Mouse (Mus musculus): ENCODE results near the gene Zfp691. TPM values are rescaled to one million over a fixed set of nuclear protein-coding genes. Genes with fewer than 3 reads are reported as not detected.

The Zfp691 gene
- polyA plus RNA-seq, 1 experiment, result 10.0 TPM

GRCm38 (mm10) chr4:119183525-119183924 is 9.5 kb upstream of the Zfp691 start:
- no peak for DNase-seq
- Histone ChIP-seq H3K27me3 (ENCODE audit: control insufficient read depth, insufficient read depth, low read length) (no peaks in the 10 kb centered on the region; the same call in 1 of the 2 replicates), H3K4me3 (replicated peaks; ENCODE audit: insufficient read depth, low read depth, low read length) (no peak overlapping the region), H3K27ac (ENCODE audit: insufficient read depth, low read length) (no peak overlapping the region), H3K4me1 (ENCODE audit: control insufficient read depth, insufficient read depth, low read length) (no peaks in the 10 kb centered on the region)
- 23% methylated on average over 1 of the region's 1 CpGs for WGBS
- TF ChIP-seq CTCF (IDR thresholded peaks at IDR 0.05; ENCODE audit: borderline replicate concordance, insufficient read depth, low read depth, low read length) (no peak), POLR2A (IDR thresholded peaks at IDR 0.05; ENCODE audit: borderline replicate concordance, insufficient read depth, low read length) (no peak)

GRCm38 (mm10) chr4:119181456-119181855 is 7.5 kb upstream of the Zfp691 start:
- Histone ChIP-seq H3K27me3 (ENCODE audit: control insufficient read depth, insufficient read depth, low read length) (no peaks in the 10 kb centered on the region; the same call in 1 of the 2 replicates), H3K4me3 (replicated peaks; ENCODE audit: insufficient read depth, low read depth, low read length) (no peak overlapping the region), H3K4me1 (ENCODE audit: control insufficient read depth, insufficient read depth, low read length) (no peaks in the 10 kb centered on the region), H3K27ac (ENCODE audit: insufficient read depth, low read length) (no peak overlapping the region)
- 86% methylated on average over 9 of the region's 9 CpGs for WGBS
- no peak for DNase-seq
- TF ChIP-seq POLR2A (IDR thresholded peaks at IDR 0.05; ENCODE audit: borderline replicate concordance, insufficient read depth, low read length) (no peak), CTCF (IDR thresholded peaks at IDR 0.05; ENCODE audit: borderline replicate concordance, insufficient read depth, low read depth, low read length) (no peak)

GRCm38 (mm10) chr4:119180133-119180707 is 6.2 kb upstream of the Zfp691 start:
- Histone ChIP-seq H3K4me3 (replicated peaks; ENCODE audit: insufficient read depth, low read depth, low read length) (no peak overlapping the region), H3K27ac (ENCODE audit: insufficient read depth, low read length) (no peak overlapping the region), H3K4me1 (ENCODE audit: control insufficient read depth, insufficient read depth, low read length) (no peaks in the 10 kb centered on the region), H3K27me3 (ENCODE audit: control insufficient read depth, insufficient read depth, low read length) (no peaks in the 10 kb centered on the region; the same call in 1 of the 2 replicates)
- DNase-seq, result no peak
- TF ChIP-seq CTCF (IDR thresholded peaks at IDR 0.05; ENCODE audit: borderline replicate concordance, insufficient read depth, low read depth, low read length) (no peak), POLR2A (IDR thresholded peaks at IDR 0.05; ENCODE audit: borderline replicate concordance, insufficient read depth, low read length) (no peak)
- 46% methylated on average over 4 of the region's 4 CpGs for WGBS

- Histone ChIP-seq H3K27me3 (ENCODE audit: control insufficient read depth, insufficient read depth, low read length) (no peaks in the 10 kb centered on the region; the same call in 1 of the 2 replicates), H3K4me1 (ENCODE audit: control insufficient read depth, insufficient read depth, low read length) (no peaks in the 10 kb centered on the region), H3K4me3 (replicated peaks; ENCODE audit: insufficient read depth, low read depth, low read length) (no peak overlapping the region), H3K27ac (ENCODE audit: insufficient read depth, low read length) (no peak overlapping the region)
- WGBS, result 78% methylated on average over 18 of the region's 18 CpGs
- TF ChIP-seq POLR2A (IDR thresholded peaks at IDR 0.05; ENCODE audit: borderline replicate concordance, insufficient read depth, low read length) (no peak), CTCF (IDR thresholded peaks at IDR 0.05; ENCODE audit: borderline replicate concordance, insufficient read depth, low read depth, low read length) (no peak)
- no peak for DNase-seq
These were observed 4.3 kb upstream of the Zfp691 start for GRCm38 (mm10) chr4:119178331-119178730.

- 59% methylated on average over 5 of the region's 5 CpGs for WGBS
- Histone ChIP-seq H3K4me3 (replicated peaks; ENCODE audit: insufficient read depth, low read depth, low read length) (no peak overlapping the region), H3K27me3 (ENCODE audit: control insufficient read depth, insufficient read depth, low read length) (no peaks in the 10 kb centered on the region; the same call in 1 of the 2 replicates), H3K27ac (ENCODE audit: insufficient read depth, low read length) (no peak overlapping the region), H3K4me1 (ENCODE audit: control insufficient read depth, insufficient read depth, low read length) (no peaks in the 10 kb centered on the region)
- DNase-seq, result no peak
- TF ChIP-seq POLR2A (IDR thresholded peaks at IDR 0.05; ENCODE audit: borderline replicate concordance, insufficient read depth, low read length), result no peak
These were observed 3.7 kb upstream of the Zfp691 start for GRCm38 (mm10) chr4:119177702-119178101.

GRCm38 (mm10) chr4:119172919-119173650 is 910 bp downstream of the Zfp691 start:
- no peaks in the 10 kb centered on the region for H3K27me3 ChIP-seq (ENCODE audit: control insufficient read depth, insufficient read depth, low read length)
- peak overlapping the region; percentile 88; the same call in 1 of the 2 replicates for H3K27ac ChIP-seq (ENCODE audit: insufficient read depth, low read length)
- H3K4me3 ChIP-seq (replicated peaks; ENCODE audit: insufficient read depth, low read depth, low read length), result peak overlapping the region; percentile 96
- TF ChIP-seq POLR2A (IDR thresholded peaks at IDR 0.05; ENCODE audit: borderline replicate concordance, insufficient read depth, low read length), result no peak
- no peak for TF ChIP-seq CTCF (IDR thresholded peaks at IDR 0.05; ENCODE audit: borderline replicate concordance, insufficient read depth, low read depth, low read length)
- no peak for DNase-seq
- 28% methylated on average over 18 of the region's 18 CpGs for WGBS
- H3K4me1 ChIP-seq (ENCODE audit: control insufficient read depth, insufficient read depth, low read length), result no peaks in the 10 kb centered on the region

GRCm38 (mm10) chr4:119167663-119168062 is 6.3 kb downstream of the Zfp691 start:
- TF ChIP-seq POLR2A (IDR thresholded peaks at IDR 0.05; ENCODE audit: borderline replicate concordance, insufficient read depth, low read length), result no peak
- TF ChIP-seq CTCF (IDR thresholded peaks at IDR 0.05; ENCODE audit: borderline replicate concordance, insufficient read depth, low read depth, low read length), result peak; percentile 83
- peak; percentile 76 to 82 for DNase-seq
- H3K27ac ChIP-seq (ENCODE audit: insufficient read depth, low read length), result no peak overlapping the region
- H3K4me3 ChIP-seq (replicated peaks; ENCODE audit: insufficient read depth, low read depth, low read length), result no peak overlapping the region
- no peaks in the 10 kb centered on the region for H3K27me3 ChIP-seq (ENCODE audit: control insufficient read depth, insufficient read depth, low read length)
- WGBS, result 5% methylated on average over 4 of the region's 4 CpGs
- H3K4me1 ChIP-seq (ENCODE audit: control insufficient read depth, insufficient read depth, low read length), result no peaks in the 10 kb centered on the region

GRCm38 (mm10) chr4:119167068-119167467 is 6.9 kb downstream of the Zfp691 start:
- no peak overlapping the region for H3K27ac ChIP-seq (ENCODE audit: insufficient read depth, low read length)
- 94% methylated on average over 4 of the region's 4 CpGs for WGBS
- H3K4me1 ChIP-seq (ENCODE audit: control insufficient read depth, insufficient read depth, low read length), result no peaks in the 10 kb centered on the region
- H3K4me3 ChIP-seq (replicated peaks; ENCODE audit: insufficient read depth, low read depth, low read length), result no peak overlapping the region
- no peak for DNase-seq
- no peak for TF ChIP-seq POLR2A (IDR thresholded peaks at IDR 0.05; ENCODE audit: borderline replicate concordance, insufficient read depth, low read length)
- TF ChIP-seq CTCF (IDR thresholded peaks at IDR 0.05; ENCODE audit: borderline replicate concordance, insufficient read depth, low read depth, low read length), result no peak
- H3K27me3 ChIP-seq (ENCODE audit: control insufficient read depth, insufficient read depth, low read length), result no peaks in the 10 kb centered on the region

Measured in cerebellum, adult 2 months (tissue).